In the genomic region with DNA sequence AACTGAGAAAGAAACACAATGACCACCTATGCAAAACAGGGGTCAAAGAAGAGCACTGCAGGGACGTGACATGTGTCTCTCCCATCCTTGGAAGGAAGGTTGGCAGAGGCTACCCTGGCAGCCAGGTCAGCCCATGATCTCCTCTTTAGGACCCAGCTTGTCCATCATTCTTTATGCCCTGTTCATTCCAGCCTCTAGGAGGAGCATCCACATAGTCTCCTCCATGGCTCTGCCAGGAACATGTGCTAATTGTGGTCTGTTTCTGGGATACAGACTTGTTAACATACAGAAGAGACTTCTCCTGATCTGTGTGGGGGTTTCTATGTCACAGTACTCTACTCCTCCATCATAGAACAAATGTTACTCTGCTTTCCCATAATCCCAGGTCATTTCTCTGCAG, we compare ENCODE assay signal across 32 mouse cellular contexts. TPM values are rescaled to one million over a fixed set of nuclear protein-coding genes. Genes with fewer than 3 reads are reported as not detected.
A peak's percentile ranks its signal among the peaks of the same experiment; 100 is the strongest.
DNase-seq lines count a peak whose midpoint lies in the region; ATAC-seq and TF ChIP-seq lines count a peak whose summit lies in the region.
"Had no signal": no experiment of that assay in that cellular context is flagged by ENCODE, and none has a peak within 500 bp of the region (broad histone marks: within the 10 kb centered on the region; RNA-seq: fewer than 3 reads in every experiment).

No protein-coding gene starts in this region.

- no peak overlapping the region for H3K9ac ChIP-seq in heart, postnatal 0 days (replicated peaks; ENCODE audit: low read depth, low read length)
- H3K9ac ChIP-seq in liver, postnatal 0 days (replicated peaks), result no peak overlapping the region
- H3K9ac ChIP-seq in midbrain, postnatal 0 days (replicated peaks; ENCODE audit: low read length, poor library complexity, severe bottlenecking), result no peak overlapping the region
- H3K9ac ChIP-seq in midbrain, embryonic 11.5 days (ENCODE audit: low read length), result no peak overlapping the region
- H3K9ac ChIP-seq: embryonic facial prominence, embryonic 12.5 days; heart, embryonic 13.5 days; hindbrain, embryonic 12.5 days; kidney, embryonic 15.5 days; limb, embryonic 15.5 days; liver, embryonic 14.5 days; midbrain, embryonic 13.5 days; stomach, embryonic 15.5 days had no signal

- no peaks in the 10 kb centered on the region for H3K27me3 ChIP-seq in heart, postnatal 0 days (ENCODE audit: control insufficient read depth, insufficient read depth, low read length)
- no peaks in the 10 kb centered on the region for H3K27me3 ChIP-seq in liver, postnatal 0 days (ENCODE audit: insufficient read depth, low read length)
- H3K27me3 ChIP-seq in midbrain, postnatal 0 days (ENCODE audit: insufficient read depth, low read length), result no peaks in the 10 kb centered on the region
- no peaks in the 10 kb centered on the region for H3K27me3 ChIP-seq in midbrain, embryonic 11.5 days (ENCODE audit: control insufficient read depth, insufficient read depth, low read length)
- H3K27me3 ChIP-seq: embryonic facial prominence, embryonic 12.5 days; heart, embryonic 13.5 days; hindbrain, embryonic 12.5 days; kidney, embryonic 15.5 days; limb, embryonic 15.5 days; megakaryocyte, embryonic 14.5 days; midbrain, embryonic 13.5 days; stomach, embryonic 15.5 days had no signal

- no peak for ATAC-seq in heart, postnatal 0 days (ENCODE audit: insufficient read depth, low read depth)
- no peak for ATAC-seq in liver, postnatal 0 days
- no peak for ATAC-seq in midbrain, postnatal 0 days (ENCODE audit: low FRiP score)
- ATAC-seq in midbrain, embryonic 11.5 days (ENCODE audit: low FRiP score), result no peak
- ATAC-seq: forebrain, embryonic 14.5 days; midbrain, embryonic 13.5 days had no signal

- DNase-seq in heart, postnatal 0 days (ENCODE audit: low spot score), result peak; percentile 8
- DNase-seq in heart, adult 11 months, result no peak
- no peak for DNase-seq in liver, postnatal 0 days
- DNase-seq in liver (no peak), ZHBTc4 (ENCODE audit: low read depth, low spot score) (peak; percentile 11)
- DNase-seq in midbrain, postnatal 0 days (ENCODE audit: low spot score), result no peak
- DNase-seq in midbrain, embryonic 11.5 days (ENCODE audit: low spot score, missing footprints), result no peak
- no peak for DNase-seq in gastrocnemius, adult 8-10 months (ENCODE audit: low spot score in 2 of 2)
- DNase-seq: adrenal gland, postnatal 10 days; cerebellum, adult 11-12 months; cerebellum, adult 9-11 months; embryo, embryonic 11 days; gastrocnemius, postnatal 25 days; heart, postnatal 14 days; kidney, adult 18-20 months; kidney, postnatal 36 days; layer of hippocampus, postnatal 36 days; right cerebral cortex, postnatal 25 days; thymus, postnatal 14 days had no signal

- WGBS in heart, postnatal 0 days, result 67% methylated on average over 1 of the region's 1 CpGs
- WGBS in liver, postnatal 0 days (ENCODE audit: insufficient replicate concordance), result 79% methylated on average over 1 of the region's 1 CpGs
- 73% methylated on average over 1 of the region's 1 CpGs for WGBS in midbrain, postnatal 0 days
- 75% methylated on average over 1 of the region's 1 CpGs for WGBS in midbrain, embryonic 11.5 days

- no peak overlapping the region for H3K27ac ChIP-seq in heart, postnatal 0 days (ENCODE audit: low read depth)
- no peak overlapping the region for H3K27ac ChIP-seq in liver, postnatal 0 days (ENCODE audit: low read depth)
- H3K27ac ChIP-seq in midbrain, postnatal 0 days (ENCODE audit: low read depth, low read length), result no peak overlapping the region
- H3K27ac ChIP-seq in midbrain, embryonic 11.5 days (ENCODE audit: low read depth, low read length), result no peak overlapping the region
- H3K27ac ChIP-seq: embryonic facial prominence, embryonic 12.5 days; heart, embryonic 13.5 days; hindbrain, embryonic 12.5 days; kidney, embryonic 15.5 days; limb, embryonic 10.5 days; limb, embryonic 15.5 days; liver, embryonic 14.5 days; midbrain, embryonic 13.5 days; stomach, embryonic 15.5 days had no signal

- no peak overlapping the region for H3K4me3 ChIP-seq in heart, postnatal 0 days (ENCODE audit: low read depth, low read length)
- H3K4me3 ChIP-seq in liver, postnatal 0 days (ENCODE audit: low read depth, low read length), result no peak overlapping the region
- no peak overlapping the region for H3K4me3 ChIP-seq in midbrain, postnatal 0 days (ENCODE audit: low read depth, low read length)
- no peak overlapping the region for H3K4me3 ChIP-seq in midbrain, embryonic 11.5 days (ENCODE audit: low read depth, low read length)
- H3K4me3 ChIP-seq: embryonic facial prominence, embryonic 12.5 days; heart, embryonic 13.5 days; hindbrain, embryonic 12.5 days; kidney, embryonic 15.5 days; limb, embryonic 10.5 days; limb, embryonic 15.5 days; megakaryocyte, embryonic 14.5 days; midbrain, embryonic 13.5 days; stomach, embryonic 15.5 days had no signal

- TF ChIP-seq EP300 in heart, postnatal 0 days (IDR thresholded peaks at IDR 0.05; ENCODE audit: low read depth), result no peak
- TF ChIP-seq EP300 in liver, postnatal 0 days (IDR thresholded peaks at IDR 0.05; ENCODE audit: low read depth), result no peak

- no peaks in the 10 kb centered on the region for H3K9me3 ChIP-seq in heart, postnatal 0 days (replicated peaks; ENCODE audit: control insufficient read depth, low read length)
- H3K9me3 ChIP-seq in liver, postnatal 0 days (ENCODE audit: low read length), result no peaks in the 10 kb centered on the region
- H3K9me3 ChIP-seq in midbrain, postnatal 0 days (ENCODE audit: low read length), result no peaks in the 10 kb centered on the region
- no peaks in the 10 kb centered on the region for H3K9me3 ChIP-seq in midbrain, embryonic 11.5 days (ENCODE audit: control insufficient read depth, low read length)
- H3K9me3 ChIP-seq: embryonic facial prominence, embryonic 12.5 days; heart, embryonic 13.5 days; hindbrain, embryonic 12.5 days; kidney, embryonic 15.5 days; limb, embryonic 10.5 days; limb, embryonic 15.5 days; megakaryocyte, embryonic 14.5 days; midbrain, embryonic 13.5 days; stomach, embryonic 15.5 days had no signal

- peak; percentile 53 for TF ChIP-seq CTCF in heart, postnatal 0 days (IDR thresholded peaks at IDR 0.05; ENCODE audit: low read depth)
- TF ChIP-seq CTCF in liver, postnatal 0 days (IDR thresholded peaks at IDR 0.05; ENCODE audit: low read depth), result peak; percentile 41
- TF ChIP-seq CTCF in midbrain, postnatal 0 days (IDR thresholded peaks at IDR 0.05), result 0 out of 2 replicates have a peak, but pooled peaks have one; percentile 8

- H3K4me1 ChIP-seq in heart, postnatal 0 days (ENCODE audit: control insufficient read depth, insufficient read depth), result no peaks in the 10 kb centered on the region
- no peaks in the 10 kb centered on the region; the same call in 1 of the 2 replicates for H3K4me1 ChIP-seq in liver, postnatal 0 days (ENCODE audit: insufficient read depth)
- no peaks in the 10 kb centered on the region for H3K4me1 ChIP-seq in midbrain, postnatal 0 days (ENCODE audit: insufficient read depth, low read length)
- H3K4me1 ChIP-seq in midbrain, embryonic 11.5 days (ENCODE audit: control insufficient read depth, insufficient read depth, low read length), result no peaks in the 10 kb centered on the region
- H3K4me1 ChIP-seq: embryonic facial prominence, embryonic 12.5 days; hindbrain, embryonic 12.5 days; kidney, embryonic 15.5 days; limb, embryonic 10.5 days; limb, embryonic 15.5 days; megakaryocyte, embryonic 14.5 days; midbrain, embryonic 13.5 days had no signal

- H3K36me3 ChIP-seq in heart, postnatal 0 days (replicated peaks; ENCODE audit: control insufficient read depth, insufficient read depth, low read length), result no peaks in the 10 kb centered on the region
- no peaks in the 10 kb centered on the region for H3K36me3 ChIP-seq in liver, postnatal 0 days (replicated peaks; ENCODE audit: insufficient read depth, low read length)
- H3K36me3 ChIP-seq in midbrain, postnatal 0 days (ENCODE audit: insufficient read depth, low read length), result no peaks in the 10 kb centered on the region
- H3K36me3 ChIP-seq in midbrain, embryonic 11.5 days (ENCODE audit: control insufficient read depth, insufficient read depth, low read length), result no peaks in the 10 kb centered on the region
- H3K36me3 ChIP-seq: embryonic facial prominence, embryonic 12.5 days; heart, embryonic 13.5 days; hindbrain, embryonic 12.5 days; kidney, embryonic 15.5 days; limb, embryonic 10.5 days; limb, embryonic 15.5 days; midbrain, embryonic 13.5 days; stomach, embryonic 15.5 days had no signal

- no peak overlapping the region for H3K4me2 ChIP-seq in heart, postnatal 0 days (ENCODE audit: low read depth, low read length)
- H3K4me2 ChIP-seq in liver, postnatal 0 days (ENCODE audit: low read depth, low read length), result no peak overlapping the region
- H3K4me2 ChIP-seq in midbrain, postnatal 0 days (ENCODE audit: low read depth, low read length, poor library complexity, severe bottlenecking), result no peak overlapping the region
- H3K4me2 ChIP-seq in midbrain, embryonic 11.5 days, result no peak overlapping the region
- H3K4me2 ChIP-seq: embryonic facial prominence, embryonic 12.5 days; heart, embryonic 13.5 days; hindbrain, embryonic 12.5 days; kidney, embryonic 15.5 days; limb, embryonic 15.5 days; midbrain, embryonic 13.5 days; stomach, embryonic 15.5 days had no signal

RNA-seq across cellular contexts. Expression of a gene that starts 48.3 kb away (rescaled TPM):
- total RNA-seq in heart, postnatal 0 days (2014; rRNA removed; ENCODE audit: low replicate concordance), result not detected in 2 replicates
- polyA plus RNA-seq in heart, postnatal 0 days (2015; fragmentation: Nextera tagmentation; extraction: Ambion mirVana), result 0.04 and 0.05 TPM in 2 replicates
- polyA plus RNA-seq in liver, postnatal 0 days (2015; fragmentation: Nextera tagmentation; extraction: Ambion mirVana), result 0.04 and 0.07 TPM in 2 replicates
- 0.09 and 0.44 TPM in 2 replicates for total RNA-seq in midbrain, postnatal 0 days (2014; rRNA removed)
- 0.05 and 0.12 TPM in 2 replicates for polyA plus RNA-seq in midbrain, postnatal 0 days (2015; fragmentation: Nextera tagmentation; extraction: Ambion mirVana)
- polyA plus RNA-seq in midbrain, embryonic 11.5 days (2014; fragmentation: Nextera tagmentation; extraction: Ambion mirVana), result 0.25 TPM in 1 of 2 replicates, not detected in the other
- total RNA-seq in gastrocnemius, adult 8-10 months (2022), result not detected
- total RNA-seq: gastrocnemius, postnatal 25 days; monocyte, adult 5-6 weeks had no signal
- polyA plus RNA-seq: forebrain, embryonic 14.5 days; midbrain, embryonic 13.5 days; neural tube, embryonic 14.5 days had no signal

Comparison
In these comparisons a context has a peak if more than half of its experiments do, and no peak if none do; other contexts are left out.
1. DNase-seq: peak in heart, postnatal 0 days (single experiment) and ZHBTc4 (single experiment); none in heart, adult 11 months (single experiment), liver, postnatal 0 days (single experiment), liver (single experiment), midbrain, postnatal 0 days (single experiment), midbrain, embryonic 11.5 days (single experiment) and gastrocnemius, adult 8-10 months (0 of 2).
2. Peak in every context shown above with its lines, with median percentiles within 50 percentile points of each other: CTCF ChIP-seq.